Mouse (Mus musculus): ENCODE results near the gene Ms4a12. TPM values are rescaled to one million over a fixed set of nuclear protein-coding genes. Genes with fewer than 3 reads are reported as not detected.
"Not testable (repeated sequence)": the region's sequence is repeated elsewhere in the genome, so short reads cannot be mapped to it uniquely, and the experiment has no call there.

The Ms4a12 gene
- not detected in 2 replicates for polyA plus RNA-seq (2012; ENCODE audit: insufficient read depth, insufficient read length, low replicate concordance, missing spikeins)

DNA sequence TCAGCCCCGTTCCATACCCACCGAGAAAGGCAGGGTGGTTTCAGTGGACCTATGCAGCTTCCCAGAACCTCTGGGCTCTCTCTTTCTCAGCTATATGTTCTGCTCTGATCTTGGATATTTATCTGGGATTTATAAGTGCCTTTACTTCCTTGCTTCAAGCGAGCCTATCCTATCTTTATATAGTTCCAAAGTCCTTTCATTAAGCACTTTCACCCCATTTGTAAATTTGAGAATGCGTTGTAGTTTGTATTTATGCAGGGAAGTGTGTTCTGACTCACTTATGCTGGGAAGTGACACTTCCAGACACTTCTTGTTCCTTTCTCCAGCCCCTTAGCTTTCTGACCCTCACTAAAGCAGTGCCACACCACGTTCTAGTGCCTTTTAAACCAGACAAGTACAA lies at the start of gene Ms4a12:
Ms4a12 (minus strand) TSS at position 101 of the 400 bp plus-strand sequence.
- Histone ChIP-seq H3K4me1 (ENCODE audit: control insufficient read depth, insufficient read depth, low read length) (no peaks in the 10 kb centered on the region), H3K4me3 (ENCODE audit: insufficient read depth, low read depth, low read length) (no peak within 1 kb of the TSS), H3K27ac (ENCODE audit: insufficient read depth, low read depth, low read length) (no peak within 1 kb of the TSS)
- TF ChIP-seq CTCF (IDR thresholded peaks at IDR 0.05; ENCODE audit: insufficient read depth, low read depth, low read length) (no peak), POLR2A (IDR thresholded peaks at IDR 0.05; ENCODE audit: insufficient read depth, low read depth, low read length) (no peak)
- 72% methylated on average over 5 of the region's 5 CpGs for WGBS

GRCm38 (mm10) chr19:11280223-11280622 lies 48.0 kb upstream of the Ms4a12 start:
- H3K4me3 ChIP-seq (ENCODE audit: insufficient read depth, low read depth, low read length) = no peak overlapping the region
- H3K27ac ChIP-seq (ENCODE audit: insufficient read depth, low read depth, low read length) = no peak overlapping the region
- TF ChIP-seq POLR2A (IDR thresholded peaks at IDR 0.05; ENCODE audit: insufficient read depth, low read depth, low read length) (no peak), CTCF (IDR thresholded peaks at IDR 0.05; ENCODE audit: insufficient read depth, low read depth, low read length) (no peak)
- no peaks in the 10 kb centered on the region for H3K4me1 ChIP-seq (ENCODE audit: control insufficient read depth, insufficient read depth, low read length)
- 84% methylated on average over 3 of the region's 3 CpGs for WGBS

DNA sequence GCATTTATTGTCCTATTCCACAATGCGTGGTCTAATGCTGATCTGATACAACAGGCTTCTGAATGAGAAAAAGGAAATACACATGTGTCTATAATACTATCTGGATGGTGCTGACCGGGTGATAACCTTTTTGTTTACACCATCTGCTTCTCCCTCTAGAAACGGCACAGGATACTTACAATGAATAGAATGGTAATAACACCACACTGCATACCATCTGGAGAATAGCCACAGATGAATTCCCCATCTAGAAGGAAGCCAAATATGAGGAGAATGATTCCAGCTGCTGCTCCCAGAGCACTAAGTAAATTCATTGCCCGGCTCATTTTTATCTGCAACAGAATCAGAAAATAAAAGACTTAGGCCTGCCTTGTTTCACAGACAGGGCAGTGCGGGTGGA lies 44.2 kb upstream of the Ms4a12 start:
- WGBS = 76% methylated on average over 5 of the region's 5 CpGs
- Histone ChIP-seq H3K4me3 (ENCODE audit: insufficient read depth, low read depth, low read length) (no peak overlapping the region), H3K4me1 (ENCODE audit: control insufficient read depth, insufficient read depth, low read length) (no peaks in the 10 kb centered on the region), H3K27ac (ENCODE audit: insufficient read depth, low read depth, low read length) (no peak overlapping the region)
- TF ChIP-seq CTCF (IDR thresholded peaks at IDR 0.05; ENCODE audit: insufficient read depth, low read depth, low read length) (no peak), POLR2A (IDR thresholded peaks at IDR 0.05; ENCODE audit: insufficient read depth, low read depth, low read length) (no peak)

DNA sequence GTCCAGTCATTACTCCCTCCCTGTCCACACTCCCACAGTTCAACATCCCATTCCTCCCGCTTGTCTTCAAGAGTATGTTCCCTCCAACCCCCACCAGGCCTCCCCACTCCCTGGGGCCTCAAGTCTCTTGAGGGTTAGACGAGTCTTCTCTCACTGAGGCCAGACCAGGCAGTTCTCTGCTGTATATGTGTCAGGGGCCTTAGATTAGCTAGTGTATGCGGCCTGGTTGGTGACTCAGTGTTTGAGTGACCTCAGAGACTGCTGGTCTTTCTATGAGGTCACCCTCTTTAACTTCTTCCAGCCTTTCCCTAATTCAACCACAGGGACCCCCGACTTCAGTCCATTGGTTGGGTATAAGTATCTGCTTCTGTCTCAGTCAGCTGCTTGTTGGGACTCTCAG lies 34.7 kb upstream of the Ms4a12 start:
- no peaks in the 10 kb centered on the region for H3K4me1 ChIP-seq (ENCODE audit: control insufficient read depth, insufficient read depth, low read length)
- H3K4me3 ChIP-seq (ENCODE audit: insufficient read depth, low read depth, low read length) = no peak overlapping the region
- WGBS = 86% methylated on average over 4 of the region's 4 CpGs
- TF ChIP-seq CTCF (IDR thresholded peaks at IDR 0.05; ENCODE audit: insufficient read depth, low read depth, low read length) (no peak), POLR2A (IDR thresholded peaks at IDR 0.05; ENCODE audit: insufficient read depth, low read depth, low read length) (no peak)
- H3K27ac ChIP-seq (ENCODE audit: insufficient read depth, low read depth, low read length) = no peak overlapping the region

GRCm38 (mm10) chr19:11266052-11266845 lies 34.0 kb upstream of the Ms4a12 start, which contains the start of gene Ms4a1:
TSS of gene Ms4a1 (minus strand) at chr19:11266241.
- no peak for TF ChIP-seq POLR2A (IDR thresholded peaks at IDR 0.05; ENCODE audit: insufficient read depth, low read depth, low read length)
- TF ChIP-seq CTCF (IDR thresholded peaks at IDR 0.05; ENCODE audit: insufficient read depth, low read depth, low read length) = no peak
- WGBS = 89% methylated on average over 8 of the region's 8 CpGs

DNA sequence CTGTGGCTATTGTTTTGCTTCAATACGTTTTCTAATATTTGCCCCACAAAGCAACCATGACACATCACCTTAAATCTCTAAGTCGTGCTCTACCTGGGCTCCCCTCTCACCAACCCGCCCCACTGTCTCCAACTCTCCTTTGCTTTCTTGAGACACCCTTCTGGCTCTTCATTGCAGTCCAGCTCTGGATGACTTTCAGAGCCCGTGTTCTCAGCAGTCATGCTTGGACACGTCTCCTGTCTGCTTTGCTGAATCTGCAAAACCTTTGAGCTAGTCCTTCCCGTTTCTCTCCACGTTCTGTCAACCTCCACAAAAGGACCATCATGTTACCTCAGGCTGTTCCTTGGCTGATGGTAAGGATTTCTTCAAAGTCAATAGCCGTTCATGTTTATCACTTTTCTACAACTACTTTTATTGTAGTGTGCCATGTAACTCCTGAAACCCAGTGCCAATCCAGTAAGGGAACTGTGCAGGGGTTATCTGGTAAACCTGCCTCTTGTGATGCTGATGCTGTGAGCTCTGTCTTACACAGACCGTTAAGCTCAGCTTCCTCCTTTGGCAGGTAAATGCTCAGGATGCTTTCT lies 32.4 kb upstream of the Ms4a12 start:
- H3K4me3 ChIP-seq (ENCODE audit: insufficient read depth, low read depth, low read length) = no peak overlapping the region
- WGBS = 80% methylated on average over 9 of the region's 9 CpGs
- TF ChIP-seq POLR2A (IDR thresholded peaks at IDR 0.05; ENCODE audit: insufficient read depth, low read depth, low read length) (no peak), CTCF (IDR thresholded peaks at IDR 0.05; ENCODE audit: insufficient read depth, low read depth, low read length) (no peak)

More at GRCm38 (mm10) chr19:11266052-11266845, 34.0 kb upstream of the Ms4a12 start, which contains the start of gene Ms4a1:
- H3K4me1 ChIP-seq (ENCODE audit: control insufficient read depth, insufficient read depth, low read length) = no peaks in the 10 kb centered on the region
- no peak within 1 kb of the TSS for H3K4me3 ChIP-seq (ENCODE audit: insufficient read depth, low read depth, low read length)
- no peak within 1 kb of the TSS for H3K27ac ChIP-seq (ENCODE audit: insufficient read depth, low read depth, low read length)

GRCm38 (mm10) chr19:11263549-11263948 lies 31.3 kb upstream of the Ms4a12 start:
- H3K27ac ChIP-seq (ENCODE audit: insufficient read depth, low read depth, low read length) = no peak overlapping the region
- 83% methylated on average over 3 of the region's 3 CpGs for WGBS
- no peaks in the 10 kb centered on the region for H3K4me1 ChIP-seq (ENCODE audit: control insufficient read depth, insufficient read depth, low read length)
- H3K4me3 ChIP-seq (ENCODE audit: insufficient read depth, low read depth, low read length) = no peak overlapping the region
- no peak for TF ChIP-seq CTCF (IDR thresholded peaks at IDR 0.05; ENCODE audit: insufficient read depth, low read depth, low read length)
- TF ChIP-seq POLR2A (IDR thresholded peaks at IDR 0.05; ENCODE audit: insufficient read depth, low read depth, low read length) = no peak

More for the DNA sequence above, 32.4 kb upstream of the Ms4a12 start:
- no peaks in the 10 kb centered on the region for H3K4me1 ChIP-seq (ENCODE audit: control insufficient read depth, insufficient read depth, low read length)
- no peak overlapping the region for H3K27ac ChIP-seq (ENCODE audit: insufficient read depth, low read depth, low read length)

DNA sequence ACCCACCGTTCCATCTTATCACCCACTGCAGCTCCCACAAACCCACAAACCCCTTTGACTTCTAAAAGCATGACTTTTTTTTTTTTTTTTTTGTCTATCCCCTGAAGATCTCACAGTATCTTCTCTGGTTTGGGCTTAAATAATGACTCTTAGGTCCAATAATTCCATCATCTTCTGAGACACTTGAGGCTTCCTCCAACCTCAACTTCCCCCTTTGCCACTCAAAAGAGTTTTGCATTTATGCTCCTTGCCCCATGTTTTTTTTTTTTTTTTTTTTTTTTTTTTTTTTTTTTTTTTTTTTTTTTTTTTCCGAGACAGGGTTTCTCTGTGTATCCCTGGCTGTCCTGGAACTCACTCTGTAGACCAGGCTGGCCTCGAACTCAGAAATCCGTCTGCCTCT lies 30.7 kb upstream of the Ms4a12 start:
- WGBS = 75% methylated on average over 4 of the region's 4 CpGs
- not testable (repeated sequence) for H3K4me1 ChIP-seq (ENCODE audit: control insufficient read depth, insufficient read depth, low read length); H3K27ac ChIP-seq (ENCODE audit: insufficient read depth, low read depth, low read length); H3K4me3 ChIP-seq (ENCODE audit: insufficient read depth, low read depth, low read length)

DNA sequence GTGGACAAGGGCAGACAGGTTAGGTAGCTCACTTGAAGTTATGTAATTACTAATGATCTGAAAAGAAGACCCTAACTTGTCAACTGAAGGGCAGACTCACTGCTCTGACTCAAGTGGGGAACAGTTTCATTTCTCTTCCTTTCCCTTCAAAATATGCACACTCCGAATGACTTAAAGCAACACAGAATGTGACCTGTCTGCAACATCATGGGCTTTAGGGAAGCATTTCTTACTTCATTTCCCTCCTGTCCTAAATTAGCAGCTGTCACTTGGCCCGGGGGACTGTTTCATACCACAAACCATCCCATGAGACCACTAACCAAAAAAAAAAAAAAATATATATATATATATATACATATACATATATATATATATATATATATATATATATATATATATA lies 29.3 kb upstream of the Ms4a12 start:
- Histone ChIP-seq H3K4me3 (ENCODE audit: insufficient read depth, low read depth, low read length) (no peak overlapping the region), H3K4me1 (ENCODE audit: control insufficient read depth, insufficient read depth, low read length) (no peaks in the 10 kb centered on the region), H3K27ac (ENCODE audit: insufficient read depth, low read depth, low read length) (no peak overlapping the region)
- TF ChIP-seq CTCF (IDR thresholded peaks at IDR 0.05; ENCODE audit: insufficient read depth, low read depth, low read length) (no peak), POLR2A (IDR thresholded peaks at IDR 0.05; ENCODE audit: insufficient read depth, low read depth, low read length) (no peak)
- WGBS = 96% methylated on average over 2 of the region's 2 CpGs

All from olfactory bulb, adult 2 months (tissue).